Mouse (Mus musculus) heart, adult 2 months (tissue): Measurements from ENCODE around the gene Brip1.

Experiments
- CTCF ChIP-seq: fragments of 200-600 bp; IDR thresholded peaks from 2 replicates; pipeline ENCODE4 v1.8.1; 2022; ENCODE audit warnings: antibody characterized with exemption, mild to moderate bottlenecking, moderate library complexity
- EP300 ChIP-seq: fragments of 200-500 bp; IDR thresholded peaks from 2 replicates; pipeline ENCODE4 v1.6.1; 2011; ENCODE audit warnings: low read depth, low read length, control low read depth; ENCODE audit not compliant: insufficient read depth
- POLR2A ChIP-seq: fragments of 200-500 bp; IDR thresholded peaks from 2 replicates; pipeline ENCODE4 v1.6.1; 2011; ENCODE audit warnings: mild to moderate bottlenecking, low read depth, low read length, control low read depth; ENCODE audit not compliant: insufficient read depth

DNA sequence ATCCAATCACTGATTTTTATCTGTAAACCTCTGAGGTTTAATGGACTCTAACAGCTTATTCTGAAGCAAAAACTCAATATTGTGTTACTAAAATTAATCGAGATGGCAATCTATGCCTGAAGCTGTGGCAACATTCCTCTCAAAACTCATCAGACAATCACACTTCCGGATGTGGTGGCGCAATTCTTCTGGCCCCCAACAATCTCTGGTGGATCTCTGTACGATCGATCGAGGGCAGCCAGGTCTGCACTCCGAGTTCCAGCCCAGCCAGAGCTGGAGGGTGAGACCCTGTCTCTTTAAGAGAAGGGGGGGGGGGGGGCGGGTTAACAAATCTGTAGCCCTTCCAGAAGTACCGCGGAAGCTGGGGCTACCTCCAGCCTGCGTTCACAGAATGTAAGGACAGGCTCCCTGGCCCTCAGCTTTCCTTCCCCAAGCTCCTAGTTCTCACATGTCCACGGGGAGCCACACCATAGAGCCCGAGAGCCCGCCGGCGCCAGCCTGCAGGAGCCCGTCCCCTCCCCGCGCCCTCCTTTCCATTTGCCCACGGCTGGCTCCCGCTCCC, 452 bp downstream of the Brip1 start:
- TF ChIP-seq CTCF (no peak), POLR2A (no peak), EP300 (no peak)
